Mouse (Mus musculus) retina, embryonic 14.5 days (tissue): ENCODE data around the gene Ubl4b.

ENCODE experiments used
- DNase-seq: peaks from one replicate; pipeline ENCODE4 v3.0.0-alpha.2; 2015; ENCODE audit warnings: low spot score

The Ubl4b gene

GRCm38 (mm10) chr3:107554842-107555241 lies at the start of gene Ubl4b:
Gene Ubl4b, minus strand, starts transcription at chr3:107555073.
- no peak for DNase-seq

- DNase-seq = no peak
Observed at GRCm38 (mm10) chr3:107600127-107600526, 45.3 kb upstream of the Ubl4b start.

GRCm38 (mm10) chr3:107597586-107598389 lies 42.9 kb upstream of the Ubl4b start:
- DNase-seq = no peak

GRCm38 (mm10) chr3:107597134-107597533 lies 42.3 kb upstream of the Ubl4b start:
- no peak for DNase-seq

- DNase-seq = peak; percentile 60
Observed at GRCm38 (mm10) chr3:107596559-107596958, 41.7 kb upstream of the Ubl4b start.

- peak; percentile 46 for DNase-seq
Observed at GRCm38 (mm10) chr3:107595938-107596461, 41.1 kb upstream of the Ubl4b start.

- DNase-seq = peak; percentile 39
Observed at GRCm38 (mm10) chr3:107595264-107595937, 40.5 kb upstream of the Ubl4b start.

- no peak for DNase-seq
Observed at GRCm38 (mm10) chr3:107594662-107595263, 39.9 kb upstream of the Ubl4b start, which contains the start of gene Alx3. Gene Alx3, plus strand, starts transcription at chr3:107595031.

GRCm38 (mm10) chr3:107593632-107594031 lies 38.8 kb upstream of the Ubl4b start:
- DNase-seq = no peak

GRCm38 (mm10) chr3:107591612-107592011 lies 36.7 kb upstream of the Ubl4b start:
- DNase-seq = no peak

GRCm38 (mm10) chr3:107586504-107586903 lies 31.6 kb upstream of the Ubl4b start:
- no peak for DNase-seq

GRCm38 (mm10) chr3:107583893-107584292 lies 29.0 kb upstream of the Ubl4b start:
- no peak for DNase-seq

- peak; percentile 54 for DNase-seq
Observed at GRCm38 (mm10) chr3:107582875-107583767, 28.2 kb upstream of the Ubl4b start.

- peak; percentile 28 for DNase-seq
Observed at GRCm38 (mm10) chr3:107582130-107582874, 27.4 kb upstream of the Ubl4b start.

GRCm38 (mm10) chr3:107581103-107582010 lies 26.5 kb upstream of the Ubl4b start:
- no peak for DNase-seq

GRCm38 (mm10) chr3:107579466-107579865 lies 24.6 kb upstream of the Ubl4b start:
- peak; percentile 88 for DNase-seq

GRCm38 (mm10) chr3:107577810-107578390 lies 23.0 kb upstream of the Ubl4b start:
- no peak for DNase-seq

- DNase-seq = no peak
Observed at GRCm38 (mm10) chr3:107576807-107577206, 21.9 kb upstream of the Ubl4b start.

GRCm38 (mm10) chr3:107571205-107571604 lies 16.3 kb upstream of the Ubl4b start:
- DNase-seq = peak; percentile 30
